Mouse (Mus musculus): ENCODE results near the gene Gm20538. TPM values are rescaled to one million over a fixed set of nuclear protein-coding genes. Genes with fewer than 3 reads are reported as not detected.

Gene Gm20538
- total RNA-seq, 4 experiments from 2014 or later = not detected

- no peak for DNase-seq (ENCODE audit: low spot score in 2 of 2)
Measured at GRCm38 (mm10) chr19:44535376-44535775, 17.3 kb downstream of the Gm20538 start.

- no peak for DNase-seq (ENCODE audit: low spot score in 2 of 2)
Measured at GRCm38 (mm10) chr19:44530018-44530417, 22.6 kb downstream of the Gm20538 start.

DNA sequence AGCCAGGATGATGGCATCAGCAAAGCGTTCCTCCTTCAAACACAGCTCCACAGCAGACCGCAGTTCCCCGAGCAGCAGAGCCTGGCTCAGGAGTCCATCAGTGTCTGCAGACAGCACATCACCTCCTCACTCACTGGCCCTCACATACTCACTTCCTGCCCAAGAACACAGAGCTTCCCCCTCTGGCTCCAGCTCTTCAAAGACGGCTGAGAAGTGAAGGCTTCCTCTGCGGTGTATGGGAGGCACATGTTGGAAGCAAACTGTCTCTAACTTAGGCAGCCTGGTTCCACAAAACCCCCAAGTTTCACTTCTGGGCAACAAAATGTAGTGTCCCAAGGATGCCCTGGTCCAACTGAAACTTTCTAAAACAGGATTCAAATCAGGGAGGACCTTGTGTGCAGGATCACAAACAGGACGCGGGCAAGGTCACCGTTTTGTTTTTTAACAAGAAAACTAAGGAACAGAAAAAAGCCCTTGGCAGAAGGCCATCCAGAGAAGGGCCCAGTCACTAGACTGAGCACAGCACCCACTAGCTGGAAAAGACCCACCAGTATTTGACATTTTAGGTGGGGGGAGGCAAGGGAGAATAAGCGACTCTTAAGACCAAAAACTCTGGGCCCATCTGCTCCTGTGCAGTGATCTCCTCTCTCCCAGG lies 27.0 kb downstream of the Gm20538 start:
- DNase-seq (ENCODE audit: low spot score in 2 of 2) = no peak

- no peak for DNase-seq (ENCODE audit: low spot score in 2 of 2)
Measured at GRCm38 (mm10) chr19:44519152-44519551, 33.5 kb downstream of the Gm20538 start.

- no peak for DNase-seq (ENCODE audit: low spot score in 2 of 2)
Measured at GRCm38 (mm10) chr19:44517996-44518768, 34.4 kb downstream of the Gm20538 start.

DNA sequence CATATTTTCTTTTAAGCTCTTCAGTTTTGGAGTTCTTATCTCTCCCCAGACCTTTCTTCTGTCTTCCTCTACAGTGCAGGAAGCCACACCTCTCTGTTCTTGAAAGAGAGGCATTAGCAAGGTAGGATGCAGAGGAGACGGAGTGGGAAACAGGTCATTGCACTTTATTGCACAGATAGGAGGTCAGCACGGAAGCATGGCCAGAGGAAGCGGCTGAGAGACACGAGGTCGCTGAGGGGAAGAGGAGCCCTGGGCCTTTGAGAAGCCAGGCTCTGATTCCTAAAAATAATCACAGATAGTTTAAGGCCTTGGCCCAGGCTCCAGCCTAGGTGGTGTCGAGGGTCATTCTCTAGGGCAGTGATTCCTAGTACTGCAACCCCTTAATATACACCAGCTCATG lies 36.9 kb downstream of the Gm20538 start:
- DNase-seq (ENCODE audit: low spot score in 2 of 2) = no peak

DNA sequence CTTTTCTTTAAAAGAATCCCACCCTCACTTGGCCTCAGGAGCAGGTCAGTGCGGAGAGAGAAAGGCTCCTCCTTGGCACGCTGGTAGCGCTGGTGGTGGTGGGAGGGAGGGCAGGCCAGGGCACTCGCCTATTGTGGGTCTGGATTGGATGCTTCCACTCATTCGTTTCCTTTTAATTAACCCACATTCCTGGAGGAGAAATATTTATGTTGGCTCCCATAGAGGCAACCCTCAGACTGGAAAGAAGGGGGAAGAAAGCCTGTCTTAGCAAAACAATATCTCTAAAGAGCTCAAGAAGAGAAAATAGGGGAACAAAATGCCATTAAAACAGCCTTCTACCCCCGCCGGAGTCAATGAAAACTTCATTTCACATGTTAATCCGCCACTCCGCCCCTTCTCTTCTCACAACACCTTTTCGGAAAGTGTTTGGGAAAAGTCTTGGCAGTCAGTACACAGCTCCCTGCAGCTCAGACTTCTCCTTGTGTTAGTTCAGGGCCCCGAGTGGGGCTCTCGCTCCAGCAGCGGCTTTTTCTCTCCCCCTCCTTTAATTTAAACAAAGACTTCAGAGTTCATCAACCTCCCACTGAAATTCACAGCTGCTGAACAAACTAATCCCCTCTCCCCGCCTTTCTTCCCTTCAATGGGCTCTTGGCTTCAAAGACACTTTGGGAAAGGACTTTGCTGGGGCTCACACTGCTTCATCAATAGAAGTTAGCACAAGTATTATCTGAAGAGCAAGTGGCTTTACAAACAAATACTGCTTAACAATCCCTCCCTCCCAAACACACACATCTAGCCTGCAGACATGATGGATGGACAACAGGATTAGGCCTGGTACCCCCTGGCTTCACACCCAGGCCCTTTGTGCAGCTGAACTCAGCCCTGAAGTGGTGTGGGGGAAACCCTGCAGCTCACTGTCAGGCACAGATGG lies 37.8 kb downstream of the Gm20538 start:
- DNase-seq (ENCODE audit: low spot score in 2 of 2) = no peak

DNA sequence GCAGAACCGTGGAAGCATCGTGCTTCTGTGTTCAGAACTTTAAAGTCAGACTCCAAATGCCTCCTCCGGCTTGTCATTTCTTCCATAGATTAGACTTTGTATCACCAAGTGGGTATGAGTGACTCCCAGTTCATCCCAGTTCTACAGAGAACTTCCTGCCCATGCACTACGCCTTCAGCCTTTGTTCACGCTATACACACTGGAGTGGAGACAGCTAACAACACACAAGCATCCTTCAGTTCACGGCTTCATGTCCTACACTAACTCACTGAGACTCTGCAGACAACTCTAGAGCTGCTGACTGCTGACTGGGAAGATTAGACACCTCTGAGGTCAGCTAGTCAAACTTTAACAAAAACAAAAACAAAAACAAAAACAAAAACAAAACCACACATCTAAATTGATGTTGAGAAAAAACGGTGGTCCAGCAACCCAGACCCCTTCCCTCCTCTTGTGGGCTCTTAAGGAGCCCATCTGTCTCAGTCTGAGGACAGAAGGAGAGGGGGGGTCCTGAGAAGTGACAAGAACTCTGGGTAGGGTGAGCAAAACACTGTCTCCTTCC lies 38.6 kb downstream of the Gm20538 start:
- no peak for DNase-seq (ENCODE audit: low spot score in 2 of 2)

DNA sequence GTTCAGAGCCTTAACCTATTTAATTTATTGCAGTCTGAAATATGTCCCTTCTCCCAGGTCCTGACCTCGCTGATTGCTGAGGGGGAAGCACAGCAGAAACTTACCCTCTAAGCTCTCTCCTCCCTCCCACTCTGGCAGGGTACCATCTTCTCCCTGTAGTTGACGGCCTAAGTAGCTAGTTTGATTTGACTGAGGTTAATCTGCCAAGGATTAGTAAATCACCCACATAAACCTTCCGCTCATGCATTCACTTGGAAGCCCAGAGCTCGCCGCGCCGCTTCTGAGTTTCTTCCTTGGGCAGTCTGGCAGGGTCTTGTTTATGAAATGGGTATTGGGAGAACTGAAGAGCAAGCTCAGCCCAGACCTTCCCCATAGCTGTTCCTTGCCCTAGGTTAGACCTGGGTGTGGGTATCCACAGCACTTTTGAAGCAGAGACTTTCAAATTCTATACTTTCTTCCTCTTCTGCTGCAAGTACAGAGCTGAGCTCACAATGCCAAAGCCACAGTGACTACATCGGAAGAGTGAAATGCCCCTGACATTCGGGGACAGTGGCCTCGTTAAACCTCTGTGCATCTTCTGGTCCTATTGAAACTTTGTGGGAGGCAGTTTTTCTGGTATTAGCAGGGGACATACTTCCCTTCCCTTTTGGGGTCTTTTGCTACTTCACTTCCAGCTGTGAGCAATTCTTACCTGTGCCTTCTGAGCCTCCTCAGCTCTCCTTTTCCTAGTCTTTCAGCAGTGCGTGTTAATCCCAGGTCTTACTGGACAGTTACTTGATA lies 39.4 kb downstream of the Gm20538 start:
- DNase-seq (ENCODE audit: low spot score in 2 of 2) = no peak

DNA sequence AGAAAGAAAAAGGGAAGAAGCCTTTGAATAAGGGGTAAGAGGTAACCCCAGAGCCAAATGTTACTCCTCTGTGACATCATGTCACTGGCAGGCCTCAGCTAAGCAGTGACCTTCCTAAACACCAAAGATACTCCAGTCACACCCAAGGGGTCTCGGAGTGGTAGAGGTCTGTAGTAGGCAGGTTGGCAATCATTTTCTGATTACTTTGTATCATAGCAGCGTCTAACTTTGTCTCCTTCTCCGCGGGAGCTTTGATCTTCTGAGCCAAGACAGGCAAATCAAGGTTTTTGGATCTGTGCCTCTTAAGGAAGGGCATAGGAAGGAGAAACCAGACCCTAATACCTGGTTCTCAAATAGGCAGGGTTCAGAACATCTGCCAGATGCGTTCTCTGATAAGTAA lies 40.0 kb downstream of the Gm20538 start:
- no peak for DNase-seq (ENCODE audit: low spot score in 2 of 2)

DNA sequence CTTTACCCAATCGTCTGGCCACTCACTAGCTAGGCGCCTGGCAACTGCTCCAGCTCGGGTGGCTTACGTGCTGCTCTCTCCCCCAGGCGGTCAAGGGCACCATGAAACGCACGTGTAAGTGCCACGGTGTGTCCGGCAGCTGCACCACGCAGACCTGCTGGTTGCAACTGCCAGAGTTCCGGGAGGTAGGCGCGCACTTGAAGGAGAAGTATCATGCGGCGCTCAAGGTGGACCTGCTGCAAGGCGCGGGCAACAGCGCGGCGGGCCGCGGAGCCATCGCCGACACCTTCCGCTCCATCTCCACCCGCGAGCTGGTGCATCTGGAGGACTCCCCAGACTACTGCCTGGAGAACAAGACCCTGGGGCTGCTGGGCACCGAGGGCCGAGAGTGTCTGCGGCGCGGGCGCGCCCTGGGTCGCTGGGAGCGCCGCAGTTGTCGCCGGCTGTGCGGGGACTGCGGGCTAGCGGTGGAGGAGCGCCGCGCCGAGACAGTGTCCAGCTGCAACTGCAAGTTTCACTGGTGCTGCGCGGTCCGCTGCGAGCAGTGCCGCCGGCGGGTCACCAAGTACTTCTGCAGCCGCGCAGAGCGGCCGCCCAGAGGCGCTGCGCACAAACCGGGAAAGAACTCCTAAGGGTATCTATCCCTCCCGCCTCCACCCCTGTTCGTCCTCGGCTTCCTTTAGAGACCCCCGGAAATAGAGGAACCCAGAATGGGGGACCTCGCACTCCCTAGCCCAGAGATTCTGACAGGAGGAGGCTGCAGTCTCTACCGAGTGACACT lies 41.0 kb downstream of the Gm20538 start:
- DNase-seq (ENCODE audit: low spot score in 2 of 2) = peak in 1 of 2 experiments; percentile 6

DNA sequence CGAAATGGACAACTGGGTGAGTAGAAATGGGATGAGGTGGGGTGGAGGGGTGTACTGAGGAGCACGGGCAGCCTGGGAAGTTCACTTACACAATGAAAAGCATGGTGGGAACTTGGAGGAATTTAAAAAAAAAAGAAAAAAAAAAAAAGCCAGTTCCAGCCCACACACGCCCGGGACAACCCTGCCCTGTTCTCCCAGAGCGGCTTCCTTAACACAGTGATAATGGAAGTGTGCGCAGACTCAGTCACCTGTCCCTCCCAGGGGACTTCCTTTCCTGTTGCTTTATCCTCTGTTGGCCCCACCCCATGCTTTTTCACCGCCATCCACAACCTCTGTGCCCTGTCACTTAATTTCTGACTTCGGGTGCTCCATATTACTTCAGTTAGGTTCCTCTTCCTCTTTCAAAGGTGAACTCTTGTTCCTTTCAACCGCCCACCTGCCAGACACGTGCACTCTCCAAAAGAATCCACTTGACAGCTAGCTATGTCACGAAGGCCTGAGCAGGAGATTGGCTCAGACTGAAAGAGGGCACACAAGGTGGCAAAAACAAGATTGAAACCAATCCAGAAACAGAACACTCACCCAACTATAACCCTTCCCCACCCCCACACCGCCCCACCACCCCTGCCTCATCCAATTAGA lies 42.0 kb downstream of the Gm20538 start:
- no peak for DNase-seq (ENCODE audit: low spot score in 2 of 2)

DNA sequence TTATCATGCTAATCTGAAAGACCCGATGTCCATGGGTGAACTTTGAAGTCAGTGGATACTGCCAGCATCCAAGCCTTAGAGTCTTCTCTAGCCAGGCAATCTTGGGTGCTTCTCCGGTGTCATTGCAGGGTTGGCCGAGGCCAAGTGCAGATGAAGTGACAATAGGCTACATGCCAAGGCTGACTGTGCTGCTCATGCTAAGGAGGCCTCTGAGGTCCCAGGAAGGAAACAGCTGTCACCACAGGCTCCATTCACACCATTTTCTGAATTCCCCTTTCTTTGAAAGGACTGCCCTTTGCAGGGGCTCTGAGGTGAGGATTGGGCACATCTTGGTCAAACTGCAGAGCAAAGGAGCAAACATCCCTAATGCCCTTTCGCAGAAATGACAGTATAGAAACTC lies 49.9 kb downstream of the Gm20538 start:
- DNase-seq (ENCODE audit: low spot score in 2 of 2) = no peak

DNA sequence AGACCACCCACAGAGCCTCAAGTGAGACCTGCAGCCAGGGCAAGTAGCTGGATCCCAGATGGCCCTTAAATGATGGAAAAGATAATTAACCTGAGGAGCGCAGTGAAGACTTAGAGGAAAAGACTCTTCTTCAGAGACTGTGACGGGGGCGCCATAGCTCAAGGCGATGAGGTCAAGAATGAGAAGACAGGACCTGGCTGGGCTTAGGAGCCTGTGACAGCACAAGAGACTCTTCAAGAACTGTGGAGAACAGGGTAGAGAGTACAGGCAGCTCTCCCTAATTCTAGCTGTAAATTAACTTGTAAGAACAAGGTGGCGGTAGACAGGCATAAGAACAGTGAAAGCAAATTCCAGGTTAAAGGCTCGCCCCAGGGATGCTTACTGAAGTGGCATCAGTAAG lies 50.7 kb downstream of the Gm20538 start:
- DNase-seq (ENCODE audit: low spot score in 2 of 2) = no peak

DNA sequence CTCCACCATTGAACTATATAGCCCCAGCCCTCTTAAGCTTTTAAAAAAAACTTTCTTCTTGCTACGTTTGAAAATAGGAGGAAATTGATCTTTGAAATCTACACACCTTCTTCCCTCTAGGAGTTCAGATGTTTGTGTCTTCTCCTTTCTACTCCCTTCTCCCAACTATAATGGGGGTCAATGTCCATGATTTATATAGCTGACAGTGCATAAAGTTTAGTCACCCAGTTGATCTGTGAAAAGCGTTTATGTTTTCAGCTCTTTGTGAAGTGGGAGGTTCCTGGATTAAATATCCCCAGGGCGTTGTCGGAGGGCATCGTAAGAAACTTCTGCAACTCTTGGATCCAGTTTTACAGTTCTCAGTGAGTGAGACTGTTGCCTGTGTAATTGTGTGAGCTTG lies 52.4 kb downstream of the Gm20538 start:
- no peak for DNase-seq (ENCODE audit: low spot score in 2 of 2)

DNA sequence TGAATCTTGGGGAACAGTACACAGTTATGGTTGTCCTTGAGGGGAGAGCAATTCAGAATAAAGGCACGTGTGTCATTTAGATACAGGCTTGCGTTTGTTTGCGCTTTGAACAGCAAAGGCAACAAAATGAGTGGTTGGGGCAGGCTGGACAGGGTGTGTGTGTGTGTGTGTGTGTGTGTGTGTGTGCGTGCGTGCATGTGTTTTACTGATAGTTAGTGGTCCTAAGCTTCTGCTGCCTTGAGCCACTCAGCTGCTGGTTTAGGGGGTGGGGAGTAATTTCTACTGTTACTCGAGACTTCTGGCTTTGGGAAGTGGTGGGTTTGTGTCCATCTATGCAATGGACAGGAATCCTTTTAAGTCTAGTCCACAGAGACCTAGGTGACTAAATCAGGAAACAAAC lies 53.7 kb downstream of the Gm20538 start:
- DNase-seq (ENCODE audit: low spot score in 2 of 2) = no peak

DNA sequence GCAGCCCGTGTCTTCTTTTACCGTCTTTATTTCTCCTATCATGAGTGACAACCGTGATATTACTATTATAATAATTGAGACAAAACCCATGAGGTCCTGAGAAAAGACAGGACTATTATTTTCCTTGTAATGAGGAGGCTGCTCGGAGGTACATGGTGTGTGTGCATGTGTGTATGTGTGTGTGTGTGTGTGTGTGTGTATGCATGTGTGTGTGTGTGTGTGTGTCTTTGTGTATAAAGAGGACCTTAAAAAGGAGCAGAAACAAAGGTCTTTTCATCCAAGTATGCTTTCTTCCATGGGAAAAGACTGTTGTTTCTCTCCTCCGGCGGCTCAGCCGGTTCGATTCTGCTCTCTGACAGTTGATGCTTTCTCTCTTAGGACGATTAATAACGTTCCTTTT lies 55.7 kb downstream of the Gm20538 start:
- DNase-seq (ENCODE audit: low spot score in 2 of 2) = no peak

GRCm38 (mm10) chr19:44496511-44496910 lies 56.1 kb downstream of the Gm20538 start:
- no peak for DNase-seq (ENCODE audit: low spot score in 2 of 2)

Measured in layer of hippocampus, adult 8-10 months (tissue).